Mouse (Mus musculus) layer of hippocampus, adult 18-20 months (tissue): Measurements from ENCODE around the gene Gm28048. TPM values are rescaled to one million over a fixed set of nuclear protein-coding genes. Genes with fewer than 3 reads are reported as not detected.

Experiments used
- DNase-seq, 2 experiments: peaks; one replicate each; pipeline ENCODE4 v3.0.0; 2022; ENCODE audit warnings: low spot score in 2 of 2
- long read RNA-seq: library from polyadenylated mRNA; stranded (forward); transcript quantifications from one replicate; pipeline ENCODE4 v2.0.0, GENCODE M21; 2021
- total RNA-seq, 2 experiments: library from RNA; stranded (reverse); gene quantifications; 2 replicates each; pipeline ENCODE4 v1.2.3; 2021

Gm28048 gene
- 1 to 10 TPM; 8.6 to 9.3 TPM for total RNA-seq
- long read RNA-seq, partial matches to known transcripts: 0 of 4 reads
- long read RNA-seq, other reads (novel, unspliced or antisense): 3 of 4 reads

- DNase-seq: peak; percentile 94 to 98
Observed at GRCm38 (mm10) chr11:22981984-22982757, at the start of gene Gm28048, which contains the start of gene Commd1. Gm28048 (minus strand) TSS chr11:22982090. Commd1 (minus strand) TSS chr11:22982382.

GRCm38 (mm10) chr11:23029399-23029798, 47.5 kb upstream of the Gm28048 start:
- no peak for DNase-seq

GRCm38 (mm10) chr11:23028957-23029356, 47.1 kb upstream of the Gm28048 start:
- DNase-seq: no peak

GRCm38 (mm10) chr11:23024169-23024568, 42.3 kb upstream of the Gm28048 start:
- DNase-seq: no peak

- DNase-seq: no peak
Observed at GRCm38 (mm10) chr11:23023155-23023554, 41.3 kb upstream of the Gm28048 start.

- no peak for DNase-seq
Observed at GRCm38 (mm10) chr11:23020841-23021240, 39.0 kb upstream of the Gm28048 start.

- no peak for DNase-seq
Observed at GRCm38 (mm10) chr11:23020116-23020770, 38.4 kb upstream of the Gm28048 start.

GRCm38 (mm10) chr11:23017943-23018342, 36.1 kb upstream of the Gm28048 start:
- no peak for DNase-seq

GRCm38 (mm10) chr11:23014996-23015395, 33.1 kb upstream of the Gm28048 start:
- DNase-seq: no peak

- DNase-seq: no peak
Observed at GRCm38 (mm10) chr11:23013580-23014294, 31.8 kb upstream of the Gm28048 start.

GRCm38 (mm10) chr11:23013096-23013495, 31.2 kb upstream of the Gm28048 start:
- no peak for DNase-seq

- DNase-seq: no peak
Observed at GRCm38 (mm10) chr11:23008824-23009200, 26.9 kb upstream of the Gm28048 start.

- DNase-seq: peak; percentile 80 to 82
Observed at GRCm38 (mm10) chr11:23008181-23008823, 26.4 kb upstream of the Gm28048 start.

- DNase-seq: peak; percentile 78 to 96
Observed at GRCm38 (mm10) chr11:23007481-23008180, 25.7 kb upstream of the Gm28048 start, which contains the start of gene Fam161a. Fam161a (plus strand) TSS chr11:23007531.

- no peak for DNase-seq
Observed at GRCm38 (mm10) chr11:23007166-23007480, 25.2 kb upstream of the Gm28048 start.

GRCm38 (mm10) chr11:23005276-23005675, 23.4 kb upstream of the Gm28048 start:
- DNase-seq: no peak

- DNase-seq: no peak
Observed at GRCm38 (mm10) chr11:22998308-22998707, 16.4 kb upstream of the Gm28048 start.

- no peak for DNase-seq
Observed at GRCm38 (mm10) chr11:22995461-22995860, 13.6 kb upstream of the Gm28048 start.

- no peak for DNase-seq
Observed at GRCm38 (mm10) chr11:22994271-22994670, 12.4 kb upstream of the Gm28048 start.

- DNase-seq: no peak
Observed at GRCm38 (mm10) chr11:22991218-22991835, 9.4 kb upstream of the Gm28048 start.
